Mouse (Mus musculus) frontal cortex, adult 2 months (tissue): ENCODE measurements around the gene Nmnat2. TPM values are rescaled to one million over a fixed set of nuclear protein-coding genes. Genes with fewer than 3 reads are reported as not detected.

Experiments used
- DNase-seq, 2 experiments: peaks; one replicate each; pipeline ENCODE4 v3.0.0; 2022; ENCODE audit warnings: low spot score in 1 of 2; ENCODE audit errors: extremely low spot score in 1 of 2
- polyA plus RNA-seq: library from polyadenylated mRNA; depleted of rRNA; stranded (reverse); fragments of >200 nt; gene quantifications from 2 replicates; pipeline ENCODE4 v1.2.3, GENCODE M21; 2012

Nmnat2 gene
- polyA plus RNA-seq, 1 experiment, result 81.0 TPM

GRCm38 (mm10) chr1:153109346-153109745 is 154.6 kb downstream of the Nmnat2 start:
- DNase-seq, result no peak

- no peak for DNase-seq
Measured at GRCm38 (mm10) chr1:153109836-153110235, 155.0 kb downstream of the Nmnat2 start.

- no peak for DNase-seq
Measured at GRCm38 (mm10) chr1:153111596-153111995, 156.8 kb downstream of the Nmnat2 start.

- no peak for DNase-seq
Measured at GRCm38 (mm10) chr1:153115315-153115714, 160.5 kb downstream of the Nmnat2 start.

- DNase-seq, result no peak
Measured at GRCm38 (mm10) chr1:153120544-153120943, 165.8 kb downstream of the Nmnat2 start.

- no peak for DNase-seq
Measured at GRCm38 (mm10) chr1:153121320-153121719, 166.5 kb downstream of the Nmnat2 start.

- no peak for DNase-seq
Measured at GRCm38 (mm10) chr1:153122764-153123163, 168.0 kb downstream of the Nmnat2 start.

- no peak for DNase-seq
Measured at GRCm38 (mm10) chr1:153124502-153124901, 169.7 kb downstream of the Nmnat2 start.

- DNase-seq, result no peak
Measured at GRCm38 (mm10) chr1:153125287-153126275, 170.8 kb downstream of the Nmnat2 start.

- peak in 1 of 2 experiments; percentile 20 for DNase-seq
Measured at GRCm38 (mm10) chr1:153126491-153127381, 171.9 kb downstream of the Nmnat2 start.

GRCm38 (mm10) chr1:153127622-153128021 is 172.8 kb downstream of the Nmnat2 start:
- no peak for DNase-seq

- DNase-seq, result no peak
Measured at GRCm38 (mm10) chr1:153128780-153129179, 174.0 kb downstream of the Nmnat2 start.

GRCm38 (mm10) chr1:153129992-153130713 is 175.4 kb downstream of the Nmnat2 start:
- DNase-seq, result peak; percentile 44 to 62

GRCm38 (mm10) chr1:153133865-153134781 is 179.3 kb downstream of the Nmnat2 start:
- DNase-seq, result no peak

- DNase-seq, result no peak
Measured at GRCm38 (mm10) chr1:153136647-153137046, 181.9 kb downstream of the Nmnat2 start.

- DNase-seq, result no peak
Measured at GRCm38 (mm10) chr1:153138486-153138885, 183.7 kb downstream of the Nmnat2 start.

GRCm38 (mm10) chr1:153139635-153140034 is 184.8 kb downstream of the Nmnat2 start:
- no peak for DNase-seq

GRCm38 (mm10) chr1:153140265-153140664 is 185.5 kb downstream of the Nmnat2 start:
- no peak for DNase-seq

GRCm38 (mm10) chr1:153140747-153141228 is 186.0 kb downstream of the Nmnat2 start:
- no peak for DNase-seq
